Mouse (Mus musculus) stomach, embryonic 15.5 days (tissue): ENCODE results near the gene Epb41l2. TPM values are rescaled to one million over a fixed set of nuclear protein-coding genes. Genes with fewer than 3 reads are reported as not detected.

Experiments used
- ATAC-seq: fragments of 200-750 bp; cut with Nextera tagmentation; 2 replicates; pipeline ENCODE4 v1.8.0; 2017; ENCODE audit warnings: low read depth, moderate number of reproducible peaks, moderate TSS enrichment; ENCODE audit not compliant: insufficient read depth, low FRiP score
- H3K27ac ChIP-seq: fragments of 300-500 bp; sonication (generic); 2 replicates; pipeline ENCODE4 v1.5.1; 2015; ENCODE audit warnings: mild to moderate bottlenecking, inconsistent platforms
- H3K27me3 ChIP-seq: fragments of 300-500 bp; sonication (generic); replicated peaks from 2 replicates; pipeline ENCODE4 v1.6.1; 2015; ENCODE audit warnings: inconsistent platforms
- H3K36me3 ChIP-seq: fragments of 300-500 bp; sonication (generic); 2 replicates; pipeline ENCODE4 v1.6.1; 2015; ENCODE audit warnings: inconsistent platforms
- H3K4me1 ChIP-seq: fragments of 300-500 bp; sonication (generic); 2 replicates; pipeline ENCODE4 v1.6.1; 2015; ENCODE audit warnings: inconsistent platforms
- H3K4me2 ChIP-seq: fragments of 300-500 bp; sonication (generic); 2 replicates; pipeline ENCODE4 v1.6.1; 2015; ENCODE audit warnings: mild to moderate bottlenecking, inconsistent platforms
- H3K4me3 ChIP-seq: fragments of 300-500 bp; sonication (generic); replicated peaks from 2 replicates; pipeline ENCODE4 v1.5.1; 2015; ENCODE audit warnings: inconsistent platforms
- H3K9ac ChIP-seq: fragments of 300-500 bp; sonication (generic); 2 replicates; pipeline ENCODE4 v1.6.1; 2015; ENCODE audit warnings: inconsistent platforms
- H3K9me3 ChIP-seq: fragments of 300-500 bp; sonication (generic); 2 replicates; pipeline ENCODE4 v1.6.1; 2016; ENCODE audit warnings: inconsistent platforms
- WGBS: fragments of 180-500 bp; shearing (Covaris S2); methylation state at CpG from one replicate; pipeline ENCODE4 v1.1.7; 2015; 5-methylcytosine and 5-hydroxymethylcytosine counted together
- polyA plus RNA-seq: library from polyadenylated mRNA; unstranded; fragments of >200 nt; fragmentation: Nextera tagmentation; extraction: Ambion mirVana; gene quantifications from 2 replicates; pipeline ENCODE4 v1.2.1, GENCODE M21; 2015

The Epb41l2 gene
- polyA plus RNA-seq, 1 experiment from 2014 or later = 50.2 TPM

- Histone ChIP-seq H3K36me3 (no peaks in the 10 kb centered on the region), H3K9me3 (no peaks in the 10 kb centered on the region), H3K4me3 (no peak overlapping the region), H3K4me2 (no peak overlapping the region), H3K9ac (no peak overlapping the region), H3K4me1 (no peaks in the 10 kb centered on the region), H3K27me3 (no peaks in the 10 kb centered on the region), H3K27ac (no peak overlapping the region)
- ATAC-seq = no peak
- 64% methylated on average over 9 of the region's 9 CpGs for WGBS
Observed at GRCm38 (mm10) chr10:25571319-25572240, 212.0 kb downstream of the Epb41l2 start.

Other genes with a start within 250 kb of the Epb41l2 start
- gene Akap7, start 51.9 kb upstream of the Epb41l2 start, polyA plus RNA-seq = 29.1 and 30.9 TPM in 2 replicates
- 1.8 and 2.3 TPM in 2 replicates for gene Smlr1, start 176.5 kb downstream of the Epb41l2 start, polyA plus RNA-seq